Mouse (Mus musculus) spleen, adult 2 months (tissue): Measurements from ENCODE around the gene Lypd8.

Experiments
- CTCF ChIP-seq: fragments of 200-500 bp; IDR thresholded peaks from 2 replicates; pipeline ENCODE4 v1.5.1; 2011; ENCODE audit warnings: mild to moderate bottlenecking, inconsistent platforms; ENCODE audit not compliant: insufficient read depth, insufficient read length, insufficient replicate concordance; ENCODE audit errors: extremely low read depth
- POLR2A ChIP-seq: fragments of 200-500 bp; IDR thresholded peaks from 2 replicates; pipeline ENCODE4 v1.6.1; 2011; ENCODE audit warnings: low read depth, low read length, inconsistent platforms

GRCm38 (mm10) chr11:58400655-58401054 lies 21.8 kb downstream of the Lypd8 start:
- TF ChIP-seq CTCF: no peak
- no peak for TF ChIP-seq POLR2A
